Mouse (Mus musculus): ENCODE results near the gene Ctsw.

- TF ChIP-seq CTCF (IDR thresholded peaks at IDR 0.05; ENCODE audit: extremely low read depth, insufficient read depth, insufficient read length, insufficient replicate concordance) (no peak), POLR2A (IDR thresholded peaks at IDR 0.05; ENCODE audit: low read depth, low read length) (no peak)
Measured at GRCm38 (mm10) chr19:5475069-5475714, 6.9 kb upstream of the Ctsw start.

Measured in spleen, adult 2 months (tissue).